Mouse (Mus musculus) layer of hippocampus, postnatal 25 days (tissue): Measurements from ENCODE around the gene Frmd4b. TPM values are rescaled to one million over a fixed set of nuclear protein-coding genes. Genes with fewer than 3 reads are reported as not detected.
A peak's percentile ranks its signal among the peaks of the same experiment; 100 is the strongest.

Source experiments
- DNase-seq, 2 experiments: peaks; one replicate each; pipeline ENCODE4 v3.0.0; 2022; ENCODE audit warnings: mixed read lengths in 2 of 2, low spot score in 1 of 2; ENCODE audit errors: extremely low spot score in 1 of 2
- total RNA-seq, 2 experiments: library from RNA; stranded (reverse); gene quantifications; 2 replicates each; pipeline ENCODE4 v1.2.3; 2021

Gene Frmd4b
- total RNA-seq, 2 experiments from 2014 or later: 26.8 to 35.0 TPM

GRCm38 (mm10) chr6:97526092-97526491 lies 91.2 kb downstream of the Frmd4b start:
- peak in 1 of 2 experiments; percentile 58 for DNase-seq

GRCm38 (mm10) chr6:97523118-97523517 lies 94.2 kb downstream of the Frmd4b start:
- peak; percentile 67 to 91 for DNase-seq

GRCm38 (mm10) chr6:97521279-97522038 lies 95.9 kb downstream of the Frmd4b start:
- DNase-seq: no peak

- DNase-seq: no peak
Observed at GRCm38 (mm10) chr6:97520566-97520965, 96.8 kb downstream of the Frmd4b start.

- no peak for DNase-seq
Observed at GRCm38 (mm10) chr6:97519553-97519952, 97.8 kb downstream of the Frmd4b start.

GRCm38 (mm10) chr6:97518467-97518866 lies 98.9 kb downstream of the Frmd4b start:
- DNase-seq: no peak

- DNase-seq: no peak
Observed at GRCm38 (mm10) chr6:97517616-97518235, 99.6 kb downstream of the Frmd4b start.

- no peak for DNase-seq
Observed at GRCm38 (mm10) chr6:97516941-97517340, 100.4 kb downstream of the Frmd4b start.

GRCm38 (mm10) chr6:97510771-97511170 lies 106.6 kb downstream of the Frmd4b start:
- DNase-seq: no peak

GRCm38 (mm10) chr6:97509434-97509833 lies 107.9 kb downstream of the Frmd4b start:
- no peak for DNase-seq

GRCm38 (mm10) chr6:97508480-97508879 lies 108.9 kb downstream of the Frmd4b start:
- DNase-seq: no peak

- DNase-seq: no peak
Observed at GRCm38 (mm10) chr6:97507893-97508292, 109.4 kb downstream of the Frmd4b start.

GRCm38 (mm10) chr6:97506141-97506650 lies 111.1 kb downstream of the Frmd4b start:
- peak in 1 of 2 experiments; percentile 59 for DNase-seq

- DNase-seq: no peak
Observed at GRCm38 (mm10) chr6:97504673-97505072, 112.7 kb downstream of the Frmd4b start.

- no peak for DNase-seq
Observed at GRCm38 (mm10) chr6:97501000-97501399, 116.3 kb downstream of the Frmd4b start.

GRCm38 (mm10) chr6:97500246-97500645 lies 117.1 kb downstream of the Frmd4b start:
- no peak for DNase-seq

- no peak for DNase-seq
Observed at GRCm38 (mm10) chr6:97496002-97496401, 121.3 kb downstream of the Frmd4b start.

- DNase-seq: no peak
Observed at GRCm38 (mm10) chr6:97491065-97491464, 126.3 kb downstream of the Frmd4b start.

GRCm38 (mm10) chr6:97488821-97489220 lies 128.5 kb downstream of the Frmd4b start:
- no peak for DNase-seq

GRCm38 (mm10) chr6:97488280-97488679 lies 129.1 kb downstream of the Frmd4b start:
- DNase-seq: no peak

- peak; percentile 50 to 56 for DNase-seq
Observed at GRCm38 (mm10) chr6:97487535-97488081, 129.7 kb downstream of the Frmd4b start.
